Mouse (Mus musculus) A20 (cell line): Measurements from ENCODE around the gene Tmf1.

ENCODE experiments used
- DNase-seq: peaks from one replicate; pipeline ENCODE4 v3.0.0-alpha.2; 2011; ENCODE audit warnings: low read depth, low spot score

Tmf1 gene

DNA sequence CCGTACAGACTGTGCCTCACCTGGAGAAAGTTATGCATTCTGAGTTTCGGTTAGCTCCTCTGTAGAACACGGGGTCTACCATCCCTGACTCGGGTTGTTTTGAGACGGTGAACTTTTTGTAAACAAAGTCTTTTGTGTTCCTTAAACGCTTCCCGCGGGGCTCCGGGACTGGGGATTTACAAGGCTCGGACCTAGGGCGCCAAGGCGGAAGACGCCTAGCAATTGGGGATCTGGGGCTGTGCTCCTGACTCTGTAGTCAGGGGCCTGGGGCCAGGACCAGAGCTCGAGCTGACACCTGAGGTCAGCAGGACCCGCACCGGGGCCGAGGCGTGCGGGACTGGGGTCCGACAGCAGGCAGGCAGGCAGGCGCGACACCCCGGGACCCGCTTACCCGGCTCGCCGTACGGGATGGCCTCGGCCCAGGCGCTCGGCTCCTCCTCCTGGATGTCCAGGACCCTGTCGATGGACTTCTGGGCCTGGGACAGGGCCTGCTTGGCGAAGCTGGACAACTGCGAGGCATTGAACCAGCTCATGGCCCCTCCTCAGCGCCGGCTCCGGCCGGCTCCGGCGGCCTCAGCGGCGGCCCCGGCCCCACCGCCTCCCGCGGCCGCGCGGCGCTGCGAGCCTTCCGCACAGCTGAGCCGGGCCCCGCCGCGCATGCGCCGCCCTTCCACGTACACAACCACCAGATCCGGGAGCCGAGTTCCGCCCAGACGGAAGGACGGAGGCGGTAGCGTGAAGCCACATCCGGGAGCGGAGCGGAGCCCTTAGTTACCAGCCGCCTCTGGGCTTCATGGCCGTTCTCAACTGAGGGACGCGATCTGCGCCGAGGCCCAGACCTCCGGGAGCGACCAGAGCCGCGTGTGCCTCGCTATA is at the start of gene Tmf1:
Gene Tmf1, minus strand, starts transcription at position 632 of the 876 bp plus-strand sequence.
- peak; percentile 96 for DNase-seq

DNA sequence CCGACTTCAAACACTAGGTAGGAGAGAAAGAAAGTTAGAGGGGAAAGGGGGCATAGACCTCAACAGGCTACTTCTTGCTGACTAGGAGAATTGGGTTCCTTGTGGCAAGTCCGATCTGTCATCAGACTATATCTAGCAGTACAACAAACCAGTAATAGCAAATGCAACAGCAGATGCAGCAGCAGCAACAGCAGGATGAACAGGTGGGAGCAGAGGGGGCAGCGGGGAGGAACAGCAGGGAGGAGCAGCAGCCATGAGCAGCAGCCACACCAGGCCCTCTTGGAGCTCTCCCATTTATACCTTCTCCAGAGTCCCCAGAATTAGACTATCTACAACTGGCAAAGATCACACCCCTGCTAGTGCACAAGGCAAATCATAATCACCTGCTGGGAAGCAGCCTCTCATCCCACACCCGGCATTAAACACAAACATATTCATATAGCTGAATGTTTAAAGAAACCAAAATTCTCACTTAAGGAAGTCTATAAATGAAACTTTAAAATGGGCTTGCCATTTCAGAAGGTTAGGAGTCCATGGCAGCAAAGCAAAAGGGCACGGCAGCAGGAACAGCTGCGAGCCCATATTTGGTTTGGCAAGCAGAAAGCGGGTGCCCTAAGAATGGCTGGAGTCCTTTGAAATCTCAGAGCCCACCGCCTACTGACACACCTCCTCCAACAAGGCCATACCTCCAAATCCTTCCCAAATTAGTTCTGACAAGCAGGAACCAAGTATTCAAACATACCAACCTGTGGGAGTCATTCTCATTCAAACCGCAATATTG is 48.3 kb upstream of the Tmf1 start:
- no peak for DNase-seq

DNA sequence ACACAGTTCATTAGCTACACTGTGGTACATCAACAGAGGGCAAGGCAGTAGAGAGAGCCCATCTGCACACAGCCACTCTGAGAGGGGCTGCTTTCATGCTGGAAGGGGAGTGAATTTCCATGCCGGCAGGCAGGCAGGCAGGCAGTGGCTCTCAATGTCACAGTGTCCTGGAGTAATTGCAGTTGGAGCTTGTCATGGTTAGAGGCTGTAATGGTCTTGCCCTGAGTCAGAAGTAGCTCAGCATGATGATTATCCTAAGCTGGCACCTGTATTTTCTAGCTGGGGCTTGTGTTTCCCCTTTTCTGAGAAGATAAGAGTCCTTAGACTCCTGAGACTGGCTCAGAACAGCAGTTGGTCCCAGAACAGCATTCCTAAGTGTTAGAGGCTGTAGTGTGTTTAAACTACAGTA is 47.2 kb upstream of the Tmf1 start:
- no peak for DNase-seq

DNA sequence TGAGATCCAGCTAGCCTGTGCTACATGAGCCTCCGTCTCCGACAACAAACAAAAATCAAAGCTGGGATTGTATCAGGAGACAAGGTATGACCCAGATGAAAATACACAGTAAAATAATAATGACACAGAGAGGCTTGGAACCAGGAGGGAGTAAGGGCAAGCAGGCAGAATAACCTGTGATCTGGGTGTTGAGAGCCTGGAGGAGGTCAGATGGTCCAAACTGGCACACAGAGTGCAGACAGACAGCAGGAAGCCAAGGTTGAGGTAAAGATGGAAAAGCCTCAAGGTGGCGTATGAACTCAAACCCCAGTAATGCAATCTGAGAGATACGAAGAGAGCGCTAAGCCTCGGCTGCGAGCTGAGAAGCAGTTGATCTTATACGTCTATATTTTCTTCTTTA is 45.6 kb upstream of the Tmf1 start:
- DNase-seq: no peak

DNA sequence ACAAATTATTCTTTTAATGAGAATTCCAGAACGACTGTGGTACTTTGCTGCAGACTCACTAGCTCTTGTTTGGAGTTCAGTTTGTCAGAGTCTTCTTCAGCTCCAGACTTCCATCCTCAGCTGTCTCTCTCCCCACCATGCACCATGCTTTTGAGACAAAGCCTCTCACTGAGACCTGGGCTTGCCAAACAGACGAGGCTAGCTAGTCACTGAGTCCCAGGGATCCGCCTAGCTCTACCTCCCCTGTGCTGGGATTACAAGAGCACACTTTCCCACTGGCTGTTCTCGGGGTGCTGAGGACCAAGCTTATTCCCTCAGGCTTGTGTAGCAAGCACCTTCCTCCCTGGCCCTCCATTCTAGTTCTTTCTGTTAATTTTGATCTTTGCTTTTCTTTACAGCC is 44.6 kb upstream of the Tmf1 start:
- no peak for DNase-seq

DNA sequence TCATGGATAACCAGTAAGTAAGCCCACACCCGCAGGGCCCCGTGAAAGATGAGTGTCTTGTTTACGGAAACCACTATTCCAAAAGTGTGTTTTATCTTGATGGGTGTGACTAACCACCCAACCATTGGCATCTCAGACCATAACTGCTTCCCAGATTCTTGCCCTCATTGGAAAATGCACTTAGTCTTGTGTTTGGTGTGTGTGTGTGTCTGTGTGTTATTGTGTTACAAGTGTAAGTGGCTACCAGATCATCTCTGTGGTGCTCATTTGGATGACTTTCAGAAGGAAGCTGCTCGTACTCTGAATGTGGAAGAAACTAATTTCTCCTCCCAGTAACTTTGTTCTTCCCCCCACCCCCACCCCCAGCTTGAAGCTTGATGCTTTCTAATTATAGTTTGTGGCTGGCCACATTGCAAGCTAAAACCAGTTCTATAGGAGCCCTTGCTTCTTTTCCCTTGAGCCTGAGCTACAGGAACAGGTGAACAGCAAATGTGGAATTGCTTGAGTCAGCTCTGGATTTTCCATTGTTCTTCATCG is 44.1 kb upstream of the Tmf1 start:
- no peak for DNase-seq

DNA sequence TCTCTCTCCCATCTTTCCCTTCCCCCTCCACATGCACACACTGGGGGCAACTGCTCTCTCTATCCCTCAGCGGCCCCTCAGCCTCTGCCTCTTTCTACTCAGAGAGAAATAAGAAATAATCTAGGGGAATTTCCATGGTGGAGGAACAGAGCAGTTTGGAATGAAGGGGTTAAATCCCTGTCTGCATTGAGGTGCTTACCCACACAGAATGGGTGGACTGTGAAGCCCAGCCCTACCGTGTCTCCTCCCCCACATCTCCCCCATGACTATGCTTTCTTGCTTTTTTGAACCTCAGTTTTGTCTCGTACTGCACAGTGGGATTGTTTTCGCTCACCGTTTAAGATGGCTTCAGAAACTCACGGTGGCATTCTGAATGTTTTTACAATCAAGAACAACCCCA is 43.4 kb upstream of the Tmf1 start:
- DNase-seq: no peak

DNA sequence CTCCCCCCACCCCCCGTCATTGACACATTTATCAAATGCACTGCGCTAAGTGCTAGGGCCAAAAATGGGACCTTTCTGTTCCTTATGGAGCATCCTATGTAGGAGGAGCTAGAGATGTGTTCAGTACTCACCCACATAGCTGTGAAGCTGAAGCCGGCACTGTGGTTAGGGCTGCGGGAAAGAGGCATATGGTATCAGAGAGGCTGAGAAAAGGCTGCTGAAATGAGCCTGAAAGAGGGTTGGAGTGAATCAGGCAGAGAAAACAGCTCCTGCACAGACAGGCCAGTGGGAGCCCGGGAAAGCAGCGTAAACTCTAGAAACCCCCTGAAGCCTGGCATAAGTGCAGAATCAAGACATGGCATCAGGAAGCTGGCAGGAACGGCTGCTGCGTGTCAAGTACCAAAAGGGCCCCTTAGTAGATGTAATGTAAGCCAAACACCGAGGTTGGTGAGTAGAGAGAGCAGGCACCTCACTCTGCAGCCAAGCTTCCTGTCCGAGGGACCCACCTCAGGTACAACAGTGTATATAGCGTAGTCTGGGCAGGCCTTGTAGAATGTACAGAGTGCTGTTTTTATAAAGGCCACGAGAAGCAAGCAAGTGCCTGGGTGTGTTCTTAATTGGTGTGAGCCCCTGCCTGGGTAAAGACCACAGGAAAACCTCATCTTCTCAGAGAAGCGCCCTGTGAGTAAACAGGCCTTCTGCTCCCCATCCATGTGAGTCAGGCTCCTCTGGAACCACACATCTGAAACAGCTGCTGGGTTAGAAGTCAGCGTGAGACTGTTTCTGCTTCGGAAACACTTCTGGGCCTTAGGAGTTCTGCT is 42.5 kb upstream of the Tmf1 start:
- no peak for DNase-seq

DNA sequence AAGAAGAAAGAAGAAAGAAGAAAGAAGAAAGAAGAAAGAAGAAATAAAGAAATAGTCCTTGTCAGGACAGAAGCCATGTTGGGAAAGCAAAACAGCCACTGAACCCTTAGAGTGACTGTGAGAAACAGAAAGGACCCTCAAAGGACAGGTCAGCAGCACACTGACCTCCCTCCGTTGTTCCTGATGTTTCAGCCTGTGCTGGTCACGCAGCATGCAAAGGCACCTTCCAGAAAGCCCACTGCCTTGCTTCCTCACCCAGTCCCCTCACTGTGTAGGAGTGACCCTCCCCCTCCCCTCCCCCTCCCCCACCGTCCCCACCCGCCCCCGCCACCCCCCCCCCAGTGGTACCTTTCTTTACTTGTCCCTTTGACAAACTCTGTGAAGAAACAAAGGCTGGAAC is 41.8 kb upstream of the Tmf1 start:
- no peak for DNase-seq

DNA sequence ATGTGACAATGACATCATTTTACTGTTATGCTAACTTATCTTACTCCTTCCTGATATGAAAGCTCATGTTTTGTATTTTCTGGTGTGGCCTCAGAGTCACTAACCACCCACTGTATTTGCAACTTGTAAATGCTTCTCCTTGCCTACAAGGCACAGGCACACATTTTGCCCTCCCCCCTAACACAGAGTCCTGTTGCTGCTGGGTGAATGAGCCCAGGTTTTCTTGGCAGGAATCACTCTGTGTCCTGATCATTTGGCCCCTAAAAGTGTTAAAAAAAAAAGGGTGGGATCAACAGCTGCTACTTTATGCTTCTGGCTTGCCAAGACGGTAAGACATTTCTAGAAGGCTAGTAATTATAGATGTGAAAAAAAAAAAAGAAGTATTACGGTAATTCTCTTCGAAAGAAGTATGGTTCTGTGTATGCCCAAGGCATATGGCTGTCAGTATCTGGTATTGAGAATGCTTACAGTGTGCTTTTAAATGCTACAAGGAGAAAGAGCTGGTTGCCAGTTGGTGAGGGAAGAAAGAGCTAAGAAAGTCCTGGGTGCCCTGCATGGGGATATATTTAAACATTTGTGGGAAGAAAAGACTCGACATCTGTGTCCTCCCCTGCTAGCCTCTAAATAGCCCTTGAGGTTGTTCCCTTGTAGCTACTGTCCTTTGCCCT is 37.4 kb upstream of the Tmf1 start:
- no peak for DNase-seq

DNA sequence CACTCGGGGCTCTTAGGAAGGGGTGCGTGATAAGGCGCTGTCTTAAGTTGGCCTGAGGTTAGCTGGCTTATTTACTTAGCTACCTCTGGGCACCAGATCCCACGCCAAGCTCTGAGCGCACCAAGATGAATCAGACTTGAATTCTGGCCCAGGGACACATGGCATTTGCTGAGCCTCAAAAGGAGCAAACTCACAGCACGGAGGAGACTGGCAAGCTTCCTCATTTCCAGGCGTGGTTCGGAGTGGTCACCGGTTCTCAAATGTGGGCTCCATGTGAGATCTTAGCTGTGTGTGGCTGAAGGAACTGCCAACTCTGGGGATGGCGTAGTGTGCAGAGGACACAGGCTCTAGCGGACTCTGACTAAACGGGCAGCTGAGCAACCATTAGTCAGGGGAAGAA is 33.1 kb upstream of the Tmf1 start:
- DNase-seq: peak; percentile 68

DNA sequence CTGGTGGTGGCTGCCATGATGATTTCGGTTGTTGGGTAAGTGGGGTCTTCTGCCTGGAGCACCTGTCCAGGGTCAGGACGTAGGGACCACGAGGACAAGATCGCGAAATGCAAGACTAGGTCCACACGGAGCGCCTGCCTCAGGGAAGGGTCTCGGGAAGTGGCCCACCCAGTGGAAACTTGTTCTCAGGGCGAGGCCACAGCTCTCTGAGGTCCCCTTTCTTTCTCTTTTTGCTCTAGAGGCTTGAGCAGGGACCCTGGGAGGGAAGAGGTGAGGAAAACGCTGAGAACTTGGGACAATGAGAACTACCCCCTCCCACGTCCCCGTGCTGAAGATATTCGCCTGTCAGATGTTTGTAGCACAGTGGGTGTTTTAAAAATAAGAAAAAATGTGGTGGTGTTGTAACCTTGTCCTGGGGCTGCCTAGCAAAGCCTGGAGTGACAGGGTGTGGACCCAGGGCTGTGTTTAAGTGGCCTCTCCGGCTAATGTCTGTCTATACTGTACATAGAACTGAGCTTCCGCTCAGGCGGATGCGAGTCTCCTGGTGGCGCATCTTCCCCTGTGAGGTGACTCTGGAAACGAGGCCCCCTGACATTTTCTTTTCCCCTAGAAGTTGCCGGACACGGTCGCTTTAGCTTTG is 32.2 kb upstream of the Tmf1 start:
- peak; percentile 76 for DNase-seq

DNA sequence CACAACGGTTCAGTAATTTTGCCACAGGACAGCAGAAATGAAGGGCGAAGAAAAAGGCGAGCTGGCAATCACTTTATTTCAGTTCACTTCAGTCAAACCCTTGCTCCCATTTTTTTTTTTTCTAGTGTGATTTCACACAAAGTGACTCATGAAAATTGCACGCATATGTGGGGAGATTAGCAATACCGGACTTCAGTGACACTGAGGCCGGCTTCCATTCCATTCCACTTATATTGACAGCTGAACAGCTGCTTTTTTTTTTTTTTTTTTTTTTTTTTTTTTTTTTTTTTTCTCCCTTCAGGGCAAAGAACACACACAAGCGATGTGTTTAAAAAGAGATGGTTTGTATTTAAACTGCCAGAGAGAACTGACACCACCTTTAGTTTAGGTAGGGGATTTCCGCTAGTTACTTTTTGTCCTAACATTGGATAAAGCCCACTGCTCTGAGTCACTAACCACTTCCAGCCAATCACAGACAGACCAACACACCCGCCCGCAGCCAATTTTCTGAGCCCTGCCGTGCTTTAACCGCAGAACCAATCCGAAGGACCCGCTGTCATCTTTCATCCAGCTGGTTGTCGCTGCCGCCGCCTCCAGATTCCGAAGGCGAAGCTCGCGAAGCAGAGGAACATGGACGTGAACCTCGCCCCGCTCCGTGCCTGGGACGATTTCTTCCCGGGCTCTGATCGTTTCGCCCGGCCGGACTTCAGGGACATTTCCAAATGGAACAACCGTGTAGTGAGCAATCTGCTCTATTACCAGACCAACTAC is 31.5 kb upstream of the Tmf1 start, which contains the start of gene Arl6ip5:
Gene Arl6ip5, plus strand, starts transcription at position 499 of the 771 bp plus-strand sequence.
- peak; percentile 95 for DNase-seq

DNA sequence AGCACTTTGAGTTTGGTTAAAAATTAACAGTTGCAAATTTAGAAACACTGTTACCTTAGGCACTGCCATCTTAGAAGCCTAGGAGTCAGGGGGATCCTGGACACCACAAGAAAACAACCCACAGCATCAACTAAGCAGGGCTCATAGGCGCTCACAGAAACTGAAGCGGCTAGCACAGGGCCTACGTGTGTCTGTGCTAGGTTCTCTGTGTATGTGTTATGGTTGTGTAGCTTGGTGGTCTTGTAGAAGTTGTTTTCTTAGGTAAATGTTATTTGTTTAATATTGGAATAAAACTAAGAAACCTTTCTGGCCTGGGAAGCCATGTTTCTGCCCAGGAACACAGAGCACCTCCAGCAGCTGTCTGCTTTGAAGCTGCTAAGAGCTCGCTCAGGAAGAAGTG is 30.8 kb upstream of the Tmf1 start:
- peak; percentile 79 for DNase-seq

DNA sequence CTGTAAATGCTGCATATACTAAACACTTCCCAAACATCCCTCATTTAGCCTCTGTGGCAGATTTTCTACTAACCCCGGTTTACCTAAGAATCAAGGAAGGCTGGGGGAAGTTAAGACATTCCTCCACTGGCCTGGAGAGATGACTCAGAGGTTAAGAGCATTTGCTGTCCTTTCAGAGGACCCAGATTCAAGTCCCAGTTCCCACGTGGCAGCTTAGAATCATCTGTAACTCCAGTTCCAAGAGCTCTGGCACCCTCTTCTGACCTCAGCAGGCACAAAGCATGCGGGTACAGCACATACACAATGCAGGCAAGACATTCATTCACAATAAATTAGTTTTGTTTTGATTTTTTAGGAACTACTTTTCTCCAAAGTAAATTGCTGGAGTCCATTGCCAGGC is 30.3 kb upstream of the Tmf1 start:
- DNase-seq: peak; percentile 84

DNA sequence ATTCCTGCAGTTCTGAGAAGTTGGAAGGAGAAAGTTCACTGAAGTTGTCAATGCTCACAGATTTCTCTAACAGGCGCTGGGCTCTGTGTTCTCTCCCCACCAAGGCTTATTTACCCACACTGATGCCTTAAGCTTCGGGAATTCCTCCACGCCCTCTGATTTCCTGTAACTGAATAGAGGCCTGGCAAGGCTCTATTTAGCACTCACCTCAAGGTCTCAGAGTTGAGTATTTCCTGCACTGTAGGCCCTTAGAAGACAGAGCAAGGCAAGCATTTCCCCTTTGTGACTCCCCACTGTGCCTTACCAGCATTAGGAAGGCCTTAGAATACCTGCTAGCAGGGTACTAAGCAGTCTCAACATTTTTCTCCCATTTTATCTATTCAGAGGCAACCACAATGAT is 29.5 kb upstream of the Tmf1 start:
- peak; percentile 56 for DNase-seq

DNA sequence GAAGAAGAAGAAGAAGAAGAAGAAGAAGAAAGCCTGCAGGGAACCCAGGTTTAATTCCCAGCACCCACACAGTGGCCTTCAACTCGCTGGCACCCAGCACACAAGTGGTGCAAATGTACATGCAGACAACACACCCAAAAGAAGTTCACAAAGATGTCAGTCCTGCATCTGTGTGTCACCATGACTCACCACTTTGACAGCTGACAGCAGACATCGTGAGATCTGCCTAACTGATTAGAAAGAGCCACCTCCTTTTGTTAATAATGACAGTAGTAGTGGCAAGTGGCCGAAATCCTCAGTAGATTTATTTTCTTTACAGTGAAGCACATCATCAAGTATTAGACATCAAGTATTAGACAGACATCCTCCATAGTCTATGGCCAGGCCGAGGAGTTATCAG is 28.2 kb upstream of the Tmf1 start:
- peak; percentile 61 for DNase-seq

DNA sequence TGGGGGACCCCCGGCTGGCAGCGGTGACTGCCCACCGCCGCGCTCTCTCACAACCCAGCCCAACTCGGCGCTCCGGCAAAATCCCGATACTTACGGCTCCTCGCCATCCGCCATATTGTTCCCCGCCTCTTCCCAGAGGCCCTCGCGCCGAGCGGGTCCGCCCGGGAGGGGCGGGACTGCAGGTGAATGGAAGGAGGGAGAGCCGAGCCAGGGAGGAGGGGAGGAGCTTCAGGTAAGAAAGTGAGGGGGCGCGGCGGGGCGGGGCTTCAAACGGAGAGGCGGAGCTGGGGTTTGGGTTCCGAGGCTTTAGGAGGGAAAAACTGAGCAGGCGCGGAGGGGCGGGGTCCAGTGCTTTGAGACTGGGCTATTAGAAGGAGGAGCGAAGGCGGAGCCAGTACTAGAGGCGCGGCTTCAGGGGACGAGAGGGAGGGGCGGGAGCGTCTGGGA is 26.5 kb upstream of the Tmf1 start, which contains the start of gene Uba3:
Gene Uba3, minus strand, starts transcription at position 209 of the 447 bp plus-strand sequence.
- peak; percentile 99 for DNase-seq

DNA sequence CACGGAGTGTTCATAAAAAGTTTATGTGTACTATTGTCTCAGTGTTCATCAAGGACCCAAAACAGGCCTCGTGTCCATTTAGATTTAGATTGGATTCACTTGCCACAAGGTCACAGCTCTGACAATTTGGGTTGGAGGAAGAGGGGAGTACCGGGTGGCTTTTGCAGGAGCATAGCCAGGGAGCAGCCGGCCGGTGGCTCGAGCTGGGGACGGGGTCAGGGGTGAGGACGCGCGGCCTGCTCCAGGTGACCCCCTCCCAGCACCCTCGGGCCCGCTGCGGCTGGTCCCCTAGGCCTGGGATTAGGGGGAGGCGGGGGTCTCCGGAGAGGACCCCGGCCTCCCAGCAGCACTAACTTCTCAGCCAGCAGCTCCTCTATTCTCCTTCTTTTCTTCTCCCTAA is 26.0 kb upstream of the Tmf1 start:
- peak; percentile 56 for DNase-seq
